Mouse (Mus musculus): Measurements from ENCODE around the gene Strbp.

Strbp gene

GRCm38 (mm10) chr2:37702301-37703172, 1.1 kb downstream of the Strbp start:
- DNase-seq, result no peak

DNA sequence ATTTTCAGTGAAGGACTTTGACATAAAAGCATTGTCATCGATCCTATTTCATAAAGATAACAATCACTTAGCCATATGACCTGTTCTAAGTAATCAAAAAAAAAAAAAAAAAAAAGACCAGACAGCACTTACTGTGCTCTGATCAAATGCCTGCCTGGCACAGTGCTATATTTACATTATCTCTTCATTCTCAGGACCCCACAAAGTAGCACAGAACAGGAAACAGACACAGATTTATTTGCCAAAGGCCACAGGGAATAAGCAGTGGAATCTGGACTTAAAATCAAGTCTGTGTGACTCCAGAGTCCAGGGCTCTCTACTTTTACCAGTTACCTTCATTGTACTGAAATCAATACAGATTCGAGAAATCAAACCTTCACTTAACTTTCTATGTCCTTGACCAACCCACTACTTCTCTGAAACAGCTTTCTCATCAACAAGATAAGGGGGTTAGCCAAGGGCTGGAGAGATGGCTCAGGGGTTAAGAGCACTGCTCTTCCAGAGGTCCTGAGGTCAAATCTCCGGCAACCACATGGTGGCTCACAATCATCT, 14.5 kb downstream of the Strbp start:
- no peak for DNase-seq

DNA sequence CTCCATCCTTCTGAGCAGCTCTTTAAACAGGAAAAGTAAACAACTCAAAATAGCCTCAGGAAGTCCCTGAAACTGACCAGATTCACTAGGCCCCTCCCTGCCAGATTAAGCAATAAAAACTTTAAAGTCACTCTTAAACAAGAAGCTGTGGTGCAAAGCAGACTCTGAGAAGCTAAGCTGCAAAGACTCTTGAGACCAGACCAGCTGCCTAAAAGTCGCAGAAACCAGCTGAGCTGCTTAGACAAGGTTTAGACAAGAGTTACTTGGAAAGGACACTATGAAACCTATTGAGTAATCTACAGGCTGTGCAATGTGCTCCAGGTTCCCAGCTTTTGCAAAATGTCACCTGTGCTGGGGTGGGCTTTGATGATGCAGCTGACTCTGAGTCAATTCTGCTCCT, 16.6 kb downstream of the Strbp start:
- DNase-seq, result no peak

DNA sequence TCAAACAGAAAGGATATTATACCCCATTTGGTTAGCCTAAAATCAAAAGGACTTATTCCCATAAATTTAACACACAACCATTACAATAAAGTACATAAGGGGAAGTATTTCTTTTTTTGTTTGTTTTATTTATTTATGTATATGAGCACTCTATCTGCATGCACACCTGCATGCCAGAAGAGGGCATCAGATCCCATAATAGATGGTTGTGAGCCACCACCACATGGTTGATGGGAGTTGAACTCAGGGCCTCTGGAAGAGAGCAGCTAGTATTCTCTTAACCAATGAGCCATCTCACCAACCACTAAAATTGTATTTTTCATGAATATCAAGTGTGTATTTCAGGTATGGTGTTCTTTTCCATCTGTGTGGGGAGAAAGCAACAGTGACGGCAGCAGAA, 18.8 kb downstream of the Strbp start:
- DNase-seq, result no peak

DNA sequence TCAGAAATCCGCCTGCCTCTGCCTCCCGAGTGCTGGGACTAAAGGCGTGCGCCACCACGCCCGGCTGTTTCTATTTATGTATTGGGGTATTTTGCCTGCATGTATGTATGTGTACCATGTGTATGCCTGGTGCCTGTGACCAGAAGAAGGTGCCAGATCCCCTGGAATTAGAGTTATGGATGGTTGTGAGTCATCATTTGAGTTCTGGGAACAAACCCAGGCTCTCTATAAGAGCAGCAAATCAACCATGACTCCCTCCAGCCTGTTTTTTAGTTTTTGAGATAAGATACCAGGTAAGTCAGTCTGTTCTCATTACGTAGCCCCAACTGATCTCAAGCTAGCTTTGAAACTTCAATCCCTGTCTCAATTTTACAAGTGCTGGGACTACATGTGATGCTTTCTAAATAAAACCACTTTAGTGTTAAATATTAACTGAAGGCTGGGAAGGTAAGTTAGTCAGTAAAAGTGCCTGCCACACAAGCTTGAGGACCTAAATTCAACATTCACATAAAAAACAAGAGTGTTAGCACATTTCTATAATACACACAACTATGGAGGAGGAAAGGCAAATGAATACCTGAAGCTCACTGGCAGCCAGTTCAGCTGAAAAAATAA, 21.4 kb downstream of the Strbp start:
- DNase-seq, result no peak

DNA sequence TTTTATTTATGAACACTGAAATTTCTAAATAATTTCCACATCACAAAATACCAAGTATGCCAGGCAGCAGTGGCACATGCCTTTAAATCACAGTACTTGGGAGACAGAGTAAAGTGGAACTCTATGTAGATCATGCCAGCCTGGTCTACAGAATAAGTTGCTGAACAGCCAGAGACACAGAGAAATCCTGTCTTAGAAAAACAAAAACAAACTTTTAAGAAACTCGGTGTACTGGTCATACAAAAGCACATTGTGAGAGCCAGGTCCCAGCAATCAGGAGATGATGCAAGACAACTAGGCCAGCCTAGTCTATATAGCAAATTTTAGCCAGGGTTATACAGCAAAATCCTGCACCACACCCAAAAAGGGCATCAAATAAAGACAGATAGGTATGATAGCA, 52.6 kb downstream of the Strbp start:
- DNase-seq, result no peak

DNA sequence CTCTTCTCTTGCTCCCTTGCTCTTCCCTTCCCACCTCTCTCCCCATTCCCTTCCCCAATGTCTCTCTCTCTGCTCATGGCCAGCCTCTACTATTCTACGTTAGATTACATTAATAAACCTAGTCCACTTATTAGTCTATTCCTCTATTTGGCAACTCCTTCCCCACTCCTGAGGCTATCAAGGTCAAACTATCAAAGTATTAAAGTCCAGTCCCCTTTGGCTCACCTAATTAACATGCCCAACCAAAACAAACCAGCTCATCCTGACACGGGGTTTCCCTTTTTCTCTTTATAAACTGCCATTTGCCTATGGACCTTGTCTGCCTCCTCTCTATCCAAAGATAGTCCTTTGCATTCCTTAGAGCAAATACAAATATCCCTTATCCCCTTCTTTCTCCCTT, 54.1 kb downstream of the Strbp start:
- DNase-seq, result no peak

DNA sequence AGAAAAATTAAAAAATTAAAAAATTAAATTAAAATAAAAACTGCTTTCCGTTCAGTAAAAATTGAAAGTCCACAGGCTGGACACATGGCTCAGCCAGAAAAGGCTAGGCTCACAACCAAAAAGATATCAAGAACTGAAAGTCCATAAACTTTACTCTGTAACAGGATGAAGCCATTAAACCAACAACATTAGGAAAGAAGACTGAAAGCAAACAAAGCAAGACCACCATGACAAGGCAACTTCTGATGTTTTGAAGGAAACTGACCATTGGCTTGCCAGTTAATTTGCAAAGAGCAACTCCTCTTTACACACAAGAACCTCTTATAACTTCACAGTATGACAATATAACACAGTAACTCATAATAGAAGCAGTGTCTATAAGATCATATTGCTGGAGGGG, 54.7 kb downstream of the Strbp start:
- DNase-seq, result no peak

GRCm38 (mm10) chr2:37623343-37623742, 80.3 kb downstream of the Strbp start:
- DNase-seq, result no peak

DNA sequence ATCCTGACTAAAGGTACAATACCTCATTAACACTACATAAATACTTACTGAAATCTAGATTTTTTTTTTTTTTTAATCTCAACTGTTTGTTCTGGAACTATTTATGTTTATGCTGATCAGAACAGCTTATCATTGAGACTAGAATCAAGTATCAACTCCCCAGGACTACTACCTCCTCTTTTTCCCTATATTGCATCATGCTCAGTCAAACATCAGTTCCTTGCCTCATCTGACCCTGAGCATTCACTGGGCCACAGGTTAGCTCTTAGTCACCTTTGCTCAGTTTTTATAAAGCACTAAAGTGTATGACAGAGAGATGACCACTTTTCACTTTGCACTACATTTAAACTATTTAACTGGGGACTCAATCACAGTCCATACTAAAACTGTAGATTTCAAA, 115.7 kb downstream of the Strbp start:
- no peak for DNase-seq

GRCm38 (mm10) chr2:37578185-37578584, 125.5 kb downstream of the Strbp start:
- DNase-seq, result no peak

DNA sequence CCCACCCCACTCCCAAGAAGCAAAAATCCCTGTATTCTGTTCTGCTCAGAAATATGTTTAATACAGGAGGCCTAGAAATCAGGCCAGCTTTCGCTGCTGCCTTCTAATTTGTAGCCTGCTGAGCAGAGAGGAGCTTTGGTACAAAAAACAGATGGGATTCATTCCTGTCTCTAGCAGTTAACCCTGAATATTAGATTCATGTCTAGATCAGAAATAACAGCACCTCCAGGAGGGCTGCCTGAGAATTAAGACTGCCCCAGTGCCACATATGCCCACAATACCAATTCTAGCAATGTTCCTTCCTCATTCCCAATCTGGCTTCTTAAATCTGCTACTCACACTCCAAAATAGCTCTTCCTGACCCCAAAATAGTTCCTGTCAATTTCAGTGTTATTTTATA, 127.0 kb downstream of the Strbp start:
- DNase-seq, result no peak

- no peak for DNase-seq
Measured at GRCm38 (mm10) chr2:37572141-37572540, 131.5 kb downstream of the Strbp start.

- DNase-seq, result peak; percentile 72
Measured at GRCm38 (mm10) chr2:37570703-37571102, 133.0 kb downstream of the Strbp start.

DNA sequence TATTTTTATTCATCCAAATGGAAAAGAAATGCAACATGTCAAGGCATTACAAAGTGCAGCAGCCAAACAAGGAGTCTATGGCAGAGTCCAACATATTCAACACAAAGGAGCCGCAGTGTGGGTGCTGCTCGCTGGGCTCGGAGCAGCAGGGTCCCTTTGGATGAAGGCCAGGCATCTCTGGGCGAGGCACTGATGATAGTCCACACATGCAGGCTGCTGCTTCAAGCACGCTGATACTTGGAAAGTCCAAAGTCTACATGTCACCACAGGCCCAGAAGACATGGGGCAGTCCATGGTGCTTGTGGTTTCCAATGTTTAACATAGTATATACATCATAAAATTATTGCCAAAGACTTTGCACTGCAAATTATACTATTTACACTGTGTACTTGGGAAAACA, 133.8 kb downstream of the Strbp start:
- peak; percentile 60 for DNase-seq

- no peak for DNase-seq
Measured at GRCm38 (mm10) chr2:37566035-37566434, 137.6 kb downstream of the Strbp start.

DNA sequence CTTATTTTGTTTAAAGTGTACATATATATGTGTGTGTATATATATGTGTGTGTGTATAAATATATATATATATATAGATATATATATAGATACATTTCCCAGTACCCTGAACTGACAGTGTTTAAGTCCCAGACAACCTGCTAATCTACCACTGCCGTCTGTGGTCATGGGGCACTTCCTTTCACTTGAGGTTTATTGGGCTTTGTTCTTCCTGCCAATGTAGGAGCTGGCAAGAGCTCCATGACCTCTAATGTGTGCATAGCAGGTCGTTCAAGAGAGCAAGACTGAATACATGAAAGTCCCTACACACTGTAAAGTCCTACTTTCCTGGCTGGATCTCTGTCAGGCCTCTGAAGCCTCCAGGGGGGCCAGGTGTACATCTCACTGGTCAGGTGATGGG, 138.1 kb downstream of the Strbp start:
- no peak for DNase-seq

- DNase-seq, result no peak
Measured at GRCm38 (mm10) chr2:37556366-37556765, 147.3 kb downstream of the Strbp start.

DNA sequence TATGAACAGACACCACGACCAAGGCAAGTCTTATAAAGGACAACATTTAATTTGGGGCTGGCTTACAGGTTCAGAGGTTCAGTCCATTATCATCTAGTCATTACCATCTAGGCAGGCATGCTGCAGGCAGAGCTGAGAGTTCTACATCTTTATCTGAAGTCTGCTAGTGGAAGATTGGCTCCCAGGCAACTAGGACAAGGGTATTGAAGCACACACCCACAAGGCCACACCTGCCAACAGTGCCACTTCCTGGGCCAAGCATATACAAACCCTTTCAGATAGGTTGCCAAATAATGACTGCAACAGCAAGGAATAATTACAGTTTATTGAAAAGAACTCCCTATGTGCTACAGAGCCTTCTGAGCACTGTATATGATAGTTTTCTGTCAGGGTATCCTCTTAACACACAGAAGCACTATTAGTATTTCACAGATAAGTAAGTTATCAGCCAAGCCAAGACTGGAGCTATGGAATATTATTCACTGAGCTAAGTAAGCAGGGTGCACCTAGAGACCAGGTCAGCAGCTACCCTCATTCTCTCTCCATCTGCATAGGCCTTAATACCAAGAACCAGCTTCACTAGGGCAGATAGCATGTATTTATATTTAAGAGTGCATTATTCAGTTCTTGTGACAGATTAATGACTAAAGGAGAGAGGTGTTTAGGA, 154.2 kb downstream of the Strbp start:
- no peak for DNase-seq

DNA sequence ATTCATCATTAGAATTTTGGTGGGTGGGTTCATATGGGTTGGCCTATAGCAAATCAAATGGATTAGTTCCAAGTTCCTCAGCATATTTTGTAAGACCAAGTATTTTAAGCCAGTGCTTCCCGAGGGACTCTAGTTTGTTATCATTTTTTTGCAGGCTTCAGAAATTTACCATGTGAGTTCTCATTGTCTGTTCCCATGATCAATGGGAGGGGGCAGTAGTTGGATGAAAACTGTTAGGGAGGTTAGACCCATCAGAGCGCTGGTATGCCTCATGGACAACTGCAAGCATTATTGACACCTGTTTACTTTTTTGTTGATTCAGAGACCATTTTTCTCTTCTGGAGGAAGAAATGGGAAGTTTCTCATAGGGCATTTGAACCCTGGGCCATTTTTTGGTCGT, 172.0 kb downstream of the Strbp start:
- DNase-seq, result no peak

DNA sequence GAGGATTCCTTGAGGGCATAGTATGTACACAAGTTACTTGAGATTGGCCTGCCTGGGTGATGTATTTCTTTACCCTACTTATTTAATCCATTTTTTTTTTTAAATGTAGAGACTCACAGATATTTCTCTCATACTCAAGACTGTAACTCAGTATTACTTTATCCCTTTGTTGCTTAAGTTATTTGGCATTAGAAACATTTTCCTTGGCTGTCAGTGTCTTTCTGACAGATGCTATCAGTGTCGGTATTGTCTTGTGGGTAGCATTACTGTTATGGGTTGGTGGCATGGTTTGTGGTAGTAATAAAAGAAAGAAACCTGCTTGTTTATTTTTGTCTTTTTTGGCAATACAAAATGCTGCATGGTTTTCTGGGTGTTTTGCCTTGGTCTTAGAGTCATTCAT, 172.9 kb downstream of the Strbp start:
- no peak for DNase-seq

- DNase-seq, result no peak
Measured at GRCm38 (mm10) chr2:37529397-37529796, 174.3 kb downstream of the Strbp start.

DNA sequence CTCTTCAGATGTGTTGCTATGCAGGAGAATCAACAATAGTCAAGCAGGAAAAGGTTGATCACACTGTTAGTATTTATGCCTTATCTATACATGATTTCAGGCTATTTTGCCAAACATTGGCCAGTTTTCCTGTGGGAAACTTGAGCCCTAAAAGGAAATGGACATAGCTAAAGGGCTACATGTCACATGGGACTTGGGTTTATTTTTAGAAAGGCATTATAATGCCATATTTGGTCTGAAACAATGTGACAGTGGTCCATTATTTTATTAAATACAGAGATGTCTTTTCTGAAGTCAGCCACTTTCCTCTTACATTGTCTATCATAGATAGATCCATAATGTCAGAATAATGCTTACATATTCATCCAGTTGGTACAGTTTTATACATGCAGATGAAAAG, 176.1 kb downstream of the Strbp start:
- DNase-seq, result no peak

- no peak for DNase-seq
Measured at GRCm38 (mm10) chr2:37519286-37519640, 184.4 kb downstream of the Strbp start.
